Mouse (Mus musculus): ENCODE results near the gene Fbf1.

DNA sequence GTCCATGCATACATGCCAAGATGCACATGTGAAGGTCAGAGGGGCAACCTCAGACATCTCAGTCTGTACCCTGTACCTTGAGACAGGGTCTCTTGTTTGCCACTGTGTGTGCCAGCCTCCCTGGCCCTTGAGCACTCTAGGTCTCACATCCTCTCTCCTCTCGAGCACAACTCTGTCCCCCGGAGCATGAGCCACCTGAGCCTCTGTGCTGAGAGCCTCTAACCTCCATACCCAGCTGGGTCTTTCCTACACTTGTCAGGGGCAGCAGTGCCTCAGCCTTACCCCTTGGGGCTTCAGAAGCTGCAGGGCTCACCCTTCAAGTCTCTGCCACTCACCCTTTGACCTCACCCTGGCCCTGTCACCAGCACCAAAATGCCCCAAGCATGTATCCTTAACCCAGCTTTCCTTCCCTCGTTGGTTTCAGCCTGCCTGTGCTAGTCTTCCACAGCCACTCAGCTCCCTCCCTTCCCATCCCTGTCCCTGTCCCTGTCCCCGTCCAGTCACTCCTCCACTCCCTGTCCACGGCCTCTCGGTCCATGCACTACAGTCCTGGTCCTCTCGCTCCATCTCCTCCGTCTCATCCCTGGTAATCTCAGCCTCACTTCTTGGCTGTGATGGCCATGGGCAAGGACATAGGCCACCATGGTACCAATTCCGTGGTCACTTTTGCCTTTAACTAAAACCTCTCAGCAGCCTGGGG lies 38.7 kb downstream of the Fbf1 start:
- TF ChIP-seq GATA1 (IDR thresholded peaks at IDR 0.05; ENCODE audit: borderline replicate concordance, low read length) (no peak), FLI1 (IDR thresholded peaks at IDR 0.05; ENCODE audit: low read length) (no peak)
